Mouse (Mus musculus): ENCODE data around the gene Id2. TPM values are rescaled to one million over a fixed set of nuclear protein-coding genes. Genes with fewer than 3 reads are reported as not detected.

Gene Id2
- total and polyA plus RNA-seq, 2 experiments from 2014 or later = 239 to 515 TPM

DNA sequence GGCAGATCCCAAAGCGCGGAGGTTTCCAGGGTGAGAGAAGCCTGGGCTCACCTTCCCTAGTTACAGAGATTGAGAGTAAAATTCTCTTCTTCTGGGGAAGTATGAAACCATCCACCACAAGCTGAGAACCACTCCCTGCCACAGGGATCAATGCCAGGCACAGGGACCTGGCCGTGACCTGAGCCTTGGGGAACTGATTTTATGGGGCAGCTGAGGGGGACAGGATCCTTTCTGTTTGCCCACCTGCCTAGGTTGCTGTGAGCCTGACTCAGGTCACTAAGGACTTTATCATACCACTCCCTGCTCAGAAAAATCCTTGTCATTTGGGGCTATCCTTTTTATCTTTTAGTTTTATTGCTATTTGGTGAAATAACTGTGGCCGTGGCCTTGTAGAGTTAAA lies 41.7 kb upstream of the Id2 start:
- Histone ChIP-seq H3K4me1 (ENCODE audit: insufficient read depth) (no peaks in the 10 kb centered on the region), H3K4me3 (ENCODE audit: low read depth, low read length) (no peak overlapping the region), H3K9ac (no peak overlapping the region), H3K36me3 (ENCODE audit: insufficient read depth) (no peaks in the 10 kb centered on the region), H3K27ac (ENCODE audit: low read depth, low read length) (no peak overlapping the region), H3K4me2 (ENCODE audit: low read depth) (no peak overlapping the region), H3K9me3 (ENCODE audit: low read length) (no peaks in the 10 kb centered on the region), H3K27me3 (ENCODE audit: insufficient read depth, low read length) (no peaks in the 10 kb centered on the region)
- ATAC-seq = no peak
- DNase-seq = no peak
- TF ChIP-seq CTCF (IDR thresholded peaks at IDR 0.05; ENCODE audit: low read depth) = no peak
- WGBS = 98% methylated on average over 4 of the region's 4 CpGs

DNA sequence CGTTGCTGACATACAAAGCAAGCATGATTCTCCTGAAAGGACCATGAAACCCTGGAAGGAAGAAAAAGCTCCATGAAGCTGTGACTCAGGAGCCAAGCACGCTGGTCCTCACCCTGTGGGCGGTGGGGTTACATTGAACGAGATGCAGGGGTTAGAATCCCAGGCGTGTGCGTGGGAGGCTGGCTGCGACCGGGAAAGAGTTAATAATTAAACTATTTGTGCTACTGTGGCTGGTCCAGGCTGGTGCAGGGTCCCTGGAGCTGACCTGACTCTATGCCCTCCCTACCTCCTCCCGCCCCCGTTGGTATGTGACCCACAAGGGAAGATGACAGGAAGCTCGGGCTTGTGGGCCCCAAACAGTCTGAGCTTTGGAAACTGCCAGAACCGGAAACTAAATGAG lies 35.1 kb upstream of the Id2 start:
- no peaks in the 10 kb centered on the region for H3K9me3 ChIP-seq (ENCODE audit: low read length)
- H3K4me1 ChIP-seq (ENCODE audit: insufficient read depth) = no peaks in the 10 kb centered on the region
- H3K4me2 ChIP-seq (ENCODE audit: low read depth) = no peak overlapping the region
- no peak for TF ChIP-seq CTCF (IDR thresholded peaks at IDR 0.05; ENCODE audit: low read depth)
- WGBS = 92% methylated on average over 12 of the region's 12 CpGs
- H3K9ac ChIP-seq = no peak overlapping the region
- no peaks in the 10 kb centered on the region for H3K36me3 ChIP-seq (ENCODE audit: insufficient read depth)
- no peak overlapping the region for H3K4me3 ChIP-seq (ENCODE audit: low read depth, low read length)
- no peak overlapping the region for H3K27ac ChIP-seq (ENCODE audit: low read depth, low read length)
- no peak for ATAC-seq
- H3K27me3 ChIP-seq (ENCODE audit: insufficient read depth, low read length) = no peaks in the 10 kb centered on the region
- no peak for DNase-seq

DNA sequence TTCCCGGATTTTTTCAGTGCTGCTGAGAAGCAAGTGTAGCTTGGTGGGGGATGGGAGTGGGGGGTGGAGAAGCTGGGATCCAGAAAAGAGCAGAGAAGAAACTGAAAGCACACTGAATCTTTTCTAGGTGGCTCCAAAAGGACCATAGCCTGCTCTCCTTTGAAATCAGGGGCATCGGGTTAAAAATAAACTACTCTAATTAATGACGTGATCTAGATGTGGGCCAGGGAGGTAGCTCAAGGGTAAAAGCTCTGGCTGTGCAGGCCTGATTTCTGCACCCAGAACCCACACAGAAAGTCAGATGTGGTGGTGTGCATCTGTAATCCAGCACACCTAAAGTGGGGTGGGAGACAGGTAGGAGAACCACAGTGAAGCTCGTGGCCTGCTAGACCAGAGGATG lies 30.7 kb upstream of the Id2 start:
- TF ChIP-seq CTCF (IDR thresholded peaks at IDR 0.05; ENCODE audit: low read depth) = no peak
- Histone ChIP-seq H3K4me2 (ENCODE audit: low read depth) (no peak overlapping the region), H3K9ac (no peak overlapping the region), H3K36me3 (ENCODE audit: insufficient read depth) (no peaks in the 10 kb centered on the region), H3K4me3 (ENCODE audit: low read depth, low read length) (no peak overlapping the region), H3K27ac (ENCODE audit: low read depth, low read length) (no peak overlapping the region), H3K27me3 (ENCODE audit: insufficient read depth, low read length) (no peaks in the 10 kb centered on the region), H3K9me3 (ENCODE audit: low read length) (no peaks in the 10 kb centered on the region), H3K4me1 (ENCODE audit: insufficient read depth) (no peaks in the 10 kb centered on the region)
- DNase-seq (no peak), ATAC-seq (no peak)
- WGBS = 65% methylated on average over 4 of the region's 4 CpGs

DNA sequence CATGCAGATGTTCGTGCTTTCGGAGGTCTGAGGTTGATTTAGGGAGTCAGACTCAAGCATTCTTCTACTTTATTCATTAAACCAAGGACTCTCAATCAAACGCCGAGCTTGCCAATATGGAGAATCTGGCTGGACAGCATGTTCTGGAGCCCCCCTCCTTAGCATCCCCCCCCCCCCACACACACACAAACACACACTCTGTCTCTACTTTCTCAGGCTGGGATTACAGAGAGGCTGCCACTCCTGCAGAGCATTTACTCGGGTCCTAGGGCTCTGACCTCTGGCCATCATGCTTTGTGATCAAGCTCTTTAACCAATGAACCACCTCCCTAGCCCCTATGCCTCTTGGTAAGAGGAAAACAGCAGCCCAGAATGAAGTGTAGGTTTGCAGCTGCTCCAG lies 29.3 kb upstream of the Id2 start:
- H3K4me1 ChIP-seq (ENCODE audit: insufficient read depth) = no peaks in the 10 kb centered on the region
- ATAC-seq (no peak), DNase-seq (no peak)
- H3K4me3 ChIP-seq (ENCODE audit: low read depth, low read length) = no peak overlapping the region
- H3K36me3 ChIP-seq (ENCODE audit: insufficient read depth) = no peaks in the 10 kb centered on the region
- no peaks in the 10 kb centered on the region for H3K27me3 ChIP-seq (ENCODE audit: insufficient read depth, low read length)
- H3K9ac ChIP-seq = no peak overlapping the region
- no peak overlapping the region for H3K27ac ChIP-seq (ENCODE audit: low read depth, low read length)
- no peaks in the 10 kb centered on the region for H3K9me3 ChIP-seq (ENCODE audit: low read length)
- H3K4me2 ChIP-seq (ENCODE audit: low read depth) = no peak overlapping the region
- no peak for TF ChIP-seq CTCF (IDR thresholded peaks at IDR 0.05; ENCODE audit: low read depth)
- WGBS = 51% methylated on average over 5 of the region's 5 CpGs

DNA sequence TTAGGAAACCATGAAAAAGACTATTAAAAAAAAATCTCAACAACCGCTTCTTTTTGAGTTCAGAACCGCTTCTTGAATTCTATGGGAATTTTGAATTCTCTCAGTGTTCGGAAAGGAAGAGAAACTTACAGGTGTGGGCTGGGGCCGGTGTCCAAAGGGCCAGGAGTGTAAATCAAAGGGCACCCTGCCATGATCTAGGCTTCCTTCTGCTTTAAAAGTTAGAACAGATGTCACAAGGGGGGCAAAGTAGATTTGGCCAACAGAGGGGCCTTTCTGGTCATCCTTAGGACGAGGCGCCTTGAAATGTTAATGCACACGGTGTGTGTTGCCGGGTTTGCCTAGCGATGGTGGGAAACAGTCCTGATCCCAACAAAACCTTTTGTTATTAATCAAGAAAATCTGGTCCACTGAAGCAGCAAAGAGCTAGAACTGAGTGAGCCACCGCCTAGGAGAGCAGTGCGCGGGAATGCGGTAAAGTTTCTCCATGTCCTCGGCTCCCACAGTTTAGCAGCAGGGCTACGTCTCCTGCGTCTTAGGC lies 28.4 kb upstream of the Id2 start:
- Histone ChIP-seq H3K36me3 (ENCODE audit: insufficient read depth) (no peaks in the 10 kb centered on the region), H3K27ac (ENCODE audit: low read depth, low read length) (no peak overlapping the region), H3K9me3 (ENCODE audit: low read length) (no peaks in the 10 kb centered on the region), H3K27me3 (ENCODE audit: insufficient read depth, low read length) (no peaks in the 10 kb centered on the region), H3K4me3 (ENCODE audit: low read depth, low read length) (no peak overlapping the region), H3K4me1 (ENCODE audit: insufficient read depth) (no peaks in the 10 kb centered on the region), H3K9ac (no peak overlapping the region), H3K4me2 (ENCODE audit: low read depth) (no peak overlapping the region)
- no peak for TF ChIP-seq CTCF (IDR thresholded peaks at IDR 0.05; ENCODE audit: low read depth)
- DNase-seq (no peak), ATAC-seq (no peak)
- 21% methylated on average over 16 of the region's 16 CpGs for WGBS

DNA sequence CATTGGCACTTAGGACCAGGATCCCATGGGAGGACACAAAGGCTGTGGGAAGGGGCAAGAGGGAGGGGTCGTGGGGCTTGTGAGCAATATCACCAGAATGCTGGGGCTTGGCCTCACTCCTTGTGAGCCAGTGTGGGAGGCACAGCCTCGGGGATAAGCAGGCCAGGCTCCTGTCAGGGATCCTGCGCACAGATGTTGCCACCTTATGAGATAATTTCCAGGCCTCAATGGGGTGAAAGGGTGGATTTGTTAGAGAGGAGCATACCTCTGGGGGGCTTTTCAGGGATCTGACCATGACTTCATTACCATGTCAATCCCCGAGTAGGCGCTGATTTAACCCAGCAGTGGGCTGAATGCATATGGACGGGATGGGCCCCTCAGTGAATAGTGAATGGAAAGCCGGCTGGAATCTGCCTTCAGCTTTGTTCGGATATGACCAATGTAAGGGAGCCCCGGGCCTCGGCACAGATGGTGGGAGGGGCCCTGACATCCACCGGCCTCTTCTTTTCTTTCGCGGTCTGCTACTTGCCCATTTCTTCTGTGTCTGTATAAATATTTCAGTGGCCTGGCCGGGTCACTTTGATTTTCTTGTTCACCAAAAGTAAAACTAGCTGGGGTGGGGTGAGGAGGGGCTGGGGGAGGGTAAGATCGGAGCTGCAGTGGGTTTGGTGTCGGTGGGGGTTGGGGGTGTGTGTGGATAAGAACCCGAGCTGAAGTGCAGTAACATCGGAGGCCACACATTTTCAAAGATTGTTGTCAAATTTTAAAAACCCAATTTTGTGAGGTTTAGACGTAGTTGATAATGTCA lies 27.7 kb upstream of the Id2 start:
- ATAC-seq = no peak
- no peak for TF ChIP-seq CTCF (IDR thresholded peaks at IDR 0.05; ENCODE audit: low read depth)
- H3K27me3 ChIP-seq (ENCODE audit: insufficient read depth, low read length) = no peaks in the 10 kb centered on the region
- no peaks in the 10 kb centered on the region for H3K9me3 ChIP-seq (ENCODE audit: low read length)
- no peak overlapping the region for H3K4me3 ChIP-seq (ENCODE audit: low read depth, low read length)
- no peak overlapping the region for H3K4me2 ChIP-seq (ENCODE audit: low read depth)
- H3K36me3 ChIP-seq (ENCODE audit: insufficient read depth) = no peaks in the 10 kb centered on the region
- no peaks in the 10 kb centered on the region for H3K4me1 ChIP-seq (ENCODE audit: insufficient read depth)
- WGBS = 15% methylated on average over 19 of the region's 19 CpGs
- H3K9ac ChIP-seq = no peak overlapping the region
- H3K27ac ChIP-seq (ENCODE audit: low read depth, low read length) = no peak overlapping the region
- no peak for DNase-seq

DNA sequence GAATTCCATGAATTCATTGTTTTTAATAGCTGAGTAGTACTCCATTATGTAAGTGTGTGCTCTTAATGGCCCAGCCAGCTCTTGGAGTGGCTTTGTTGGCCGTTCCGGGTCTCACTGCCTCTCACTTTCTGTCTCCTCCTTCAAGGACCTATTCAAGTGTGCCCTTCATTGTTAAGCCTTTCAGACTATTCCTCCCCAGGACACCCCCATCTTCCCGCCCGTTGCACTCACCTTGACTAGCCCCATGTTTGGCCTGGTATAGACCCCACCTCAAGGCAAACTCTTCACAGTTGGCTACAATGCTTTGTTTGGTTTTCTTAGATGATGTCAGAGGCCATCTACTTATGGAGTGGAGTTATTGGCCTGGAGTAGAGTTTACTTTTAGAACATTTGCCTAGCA lies 23.8 kb upstream of the Id2 start:
- Histone ChIP-seq H3K9me3 (ENCODE audit: low read length) (no peaks in the 10 kb centered on the region), H3K4me1 (ENCODE audit: insufficient read depth) (no peaks in the 10 kb centered on the region), H3K27ac (ENCODE audit: low read depth, low read length) (no peak overlapping the region), H3K4me3 (ENCODE audit: low read depth, low read length) (no peak overlapping the region), H3K36me3 (ENCODE audit: insufficient read depth) (no peaks in the 10 kb centered on the region), H3K9ac (no peak overlapping the region), H3K27me3 (ENCODE audit: insufficient read depth, low read length) (no peaks in the 10 kb centered on the region), H3K4me2 (ENCODE audit: low read depth) (no peak overlapping the region)
- ATAC-seq (no peak), DNase-seq (no peak)
- TF ChIP-seq CTCF (IDR thresholded peaks at IDR 0.05; ENCODE audit: low read depth) = no peak
- WGBS = 79% methylated on average over 4 of the region's 4 CpGs

Data from forebrain, postnatal 0 days (tissue).